Mouse (Mus musculus) heart, postnatal 0 days (tissue): ENCODE data around the gene Tns3.

ENCODE experiments used
- CTCF ChIP-seq: IDR thresholded peaks from 2 replicates; pipeline ENCODE4 v1.5.1; 2016; ENCODE audit warnings: antibody characterized with exemption, control low read depth, low read depth
- EP300 ChIP-seq: IDR thresholded peaks from 2 replicates; pipeline ENCODE4 v1.6.1; 2016; ENCODE audit warnings: antibody characterized with exemption, low read depth

DNA sequence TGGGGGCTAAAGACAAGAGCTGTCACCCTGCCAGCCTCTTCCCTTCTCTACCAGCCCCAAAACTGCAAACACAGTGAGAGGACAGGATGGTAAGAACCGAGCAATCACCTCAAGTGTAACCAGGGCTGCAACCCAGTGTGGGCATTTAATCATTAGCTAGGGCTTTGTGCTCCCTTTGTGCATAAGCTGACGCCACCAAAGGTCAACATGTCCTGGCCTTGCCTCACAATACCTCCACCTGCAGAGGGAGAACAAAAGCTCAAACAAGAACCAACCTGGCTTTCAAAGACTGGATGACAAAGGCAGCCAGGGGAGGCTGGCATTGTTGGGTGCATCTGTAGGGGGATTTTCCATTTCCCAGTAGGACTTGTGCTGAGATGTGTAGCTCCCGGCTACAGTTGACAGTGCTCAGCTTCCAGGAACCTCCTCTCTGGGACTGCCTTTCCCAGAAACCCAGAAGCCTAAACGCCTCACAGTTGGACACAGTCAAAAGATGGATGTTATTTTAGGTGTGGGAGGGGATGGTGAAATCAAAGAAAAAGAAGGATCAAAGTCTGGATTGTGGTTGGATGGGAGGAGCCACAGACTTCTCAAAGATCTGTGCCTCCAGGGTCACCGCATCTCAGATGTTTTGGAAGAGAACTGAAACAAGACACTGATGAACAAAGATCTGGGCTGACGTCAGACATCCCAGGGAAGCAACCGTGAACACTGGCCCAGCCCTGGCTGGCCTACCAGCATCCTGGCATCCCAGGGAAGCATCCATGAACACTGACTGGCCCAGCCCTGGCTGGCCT lies 94.9 kb downstream of the Tns3 start:
- TF ChIP-seq EP300, result no peak
- no peak for TF ChIP-seq CTCF
